Mouse (Mus musculus) brain, embryonic 14.5 days (tissue): ENCODE measurements at regions not wholly inside any gene's neighbourhood (a gene's known extent, or its start where the extent isn't known, plus 50 kb on each side); places are given as distances from the start of the nearest gene placed in this dataset.

Experiments used
- CTCF ChIP-seq: fragments of 200-500 bp; IDR thresholded peaks from 2 replicates; pipeline ENCODE4 v1.5.1; 2012; ENCODE audit warnings: inconsistent platforms, mild to moderate bottlenecking, moderate library complexity, borderline replicate concordance; ENCODE audit not compliant: insufficient read depth, insufficient read length; ENCODE audit errors: extremely low read depth
- POLR2A ChIP-seq: fragments of 200-500 bp; IDR thresholded peaks from 2 replicates; pipeline ENCODE4 v1.6.1; 2012; ENCODE audit warnings: mild to moderate bottlenecking, inconsistent platforms, borderline replicate concordance; ENCODE audit not compliant: poor library complexity, insufficient read depth, insufficient read length, severe bottlenecking; ENCODE audit errors: extremely low read depth

- TF ChIP-seq CTCF (no peak), POLR2A (no peak)
Observed at GRCm38 (mm10) chr13:91360121-91360520, 100.0 kb upstream of the Ssbp2 start.
